Mouse (Mus musculus): ENCODE measurements at regions not wholly inside any gene's neighbourhood (a gene's known extent, or its start where the extent isn't known, plus 50 kb on each side); places are given as distances from the start of the nearest gene placed in this dataset.

DNA sequence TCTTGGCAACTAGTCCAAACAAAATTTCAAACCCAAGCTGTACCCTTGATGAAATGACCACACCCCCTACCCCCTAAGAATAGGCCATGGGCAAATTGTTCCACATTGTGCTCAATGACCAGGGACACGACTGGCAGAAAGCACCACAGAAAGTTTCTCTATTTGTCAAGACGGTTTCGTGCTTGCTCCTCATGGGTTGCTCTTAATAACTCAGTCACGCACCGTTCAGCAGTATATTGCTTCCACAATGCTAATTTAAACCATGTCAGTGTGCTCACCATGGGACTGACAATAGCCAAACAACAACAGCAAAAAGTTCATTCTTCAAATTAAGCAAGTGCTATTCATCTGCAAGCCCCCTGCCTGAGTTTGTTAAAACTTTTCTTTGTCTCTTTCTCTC is 444.6 kb downstream of the Wdr11 start:
- TF ChIP-seq CTCF (IDR thresholded peaks at IDR 0.05; ENCODE audit: low read depth) (no peak), EP300 (IDR thresholded peaks at IDR 0.05; ENCODE audit: low read depth) (no peak)
